Comparison of ENCODE assay signal across 12 mouse cellular contexts in the genomic region with DNA sequence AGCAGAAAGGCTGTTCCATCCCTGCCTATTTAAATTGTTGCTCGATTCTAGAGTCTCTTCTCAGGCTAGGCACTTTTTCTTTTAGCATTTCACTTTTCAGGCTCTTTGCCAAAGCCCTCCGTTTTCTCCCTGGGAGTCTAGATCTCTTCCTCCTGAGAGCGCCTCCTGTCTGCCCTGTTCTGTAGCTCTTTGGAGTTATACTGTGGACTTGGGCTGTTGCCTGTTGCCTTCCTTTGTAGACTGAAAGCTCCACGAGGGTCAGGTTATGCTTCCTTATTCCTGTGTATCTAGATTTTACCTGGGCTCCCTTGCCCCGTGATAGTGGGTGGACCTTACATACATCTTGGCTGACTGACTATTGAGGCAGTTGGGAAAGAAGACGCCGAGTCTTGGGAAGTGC. TPM values are rescaled to one million over a fixed set of nuclear protein-coding genes. Genes with fewer than 3 reads are reported as not detected.
A peak's percentile ranks its signal among the peaks of the same experiment; 100 is the strongest.
DNase-seq lines count a peak whose midpoint lies in the region; ATAC-seq lines count a peak whose summit lies in the region.
"Had no signal": no experiment of that assay in that cellular context is flagged by ENCODE, and none has a peak within 500 bp of the region (broad histone marks: within the 10 kb centered on the region; RNA-seq: fewer than 3 reads in every experiment).

No protein-coding gene starts in this region.

- 47% methylated on average over 7 of the region's 7 CpGs for WGBS in neural tube, embryonic 11.5 days
- WGBS in hindbrain, embryonic 16.5 days: 28% methylated on average over 7 of the region's 7 CpGs

- DNase-seq in adrenal gland, postnatal 14 days: peak; percentile 29
- no peak for DNase-seq in adrenal gland, adult 2 months
- DNase-seq in neural tube, embryonic 11.5 days (ENCODE audit: low spot score): peak; percentile 16
- no peak for DNase-seq in neural tube, embryonic 10.5 days (ENCODE audit: extremely low spot score, low spot score)
- DNase-seq in urinary bladder, adult 2 months (ENCODE audit: low spot score): no peak
- no peak for DNase-seq in MN1 (ENCODE audit: low spot score)
- DNase-seq in lung, adult 18-20 months: no peak
- DNase-seq: liver had no signal

- no peak for ATAC-seq in neural tube, embryonic 11.5 days (ENCODE audit: insufficient read depth, low FRiP score, low TSS enrichment)
- ATAC-seq in hindbrain, embryonic 16.5 days: no peak

- H3K27ac ChIP-seq in neural tube, embryonic 11.5 days (ENCODE audit: low read depth, low read length): no peak overlapping the region
- peak overlapping the region; percentile 67; the same call in 1 of the 2 replicates for H3K27ac ChIP-seq in hindbrain, embryonic 16.5 days (ENCODE audit: low read depth, low read length)
- H3K27ac ChIP-seq: macrophage had no signal

- H3K4me3 ChIP-seq in neural tube, embryonic 11.5 days (ENCODE audit: low read depth, low read length): no peak overlapping the region
- H3K4me3 ChIP-seq in hindbrain, embryonic 16.5 days (ENCODE audit: low read length): no peak overlapping the region

- H3K27me3 ChIP-seq in neural tube, embryonic 11.5 days (ENCODE audit: control insufficient read depth, insufficient read depth, low read length): peaks cover 8% of the 10 kb centered on the region; the same call in 1 of the 2 replicates
- H3K27me3 ChIP-seq in hindbrain, embryonic 16.5 days (replicated peaks; ENCODE audit: control insufficient read depth, insufficient read depth, low read length): 0 out of 2 replicates have a peak, but pooled peaks cover 2% of the 10 kb centered on the region

- no peaks in the 10 kb centered on the region for H3K9me3 ChIP-seq in neural tube, embryonic 11.5 days (ENCODE audit: control insufficient read depth, low read length)
- no peaks in the 10 kb centered on the region for H3K9me3 ChIP-seq in hindbrain, embryonic 16.5 days (ENCODE audit: control insufficient read depth, low read length)

- no peak overlapping the region for H3K9ac ChIP-seq in neural tube, embryonic 11.5 days (ENCODE audit: low read length)
- no peak overlapping the region for H3K9ac ChIP-seq in hindbrain, embryonic 16.5 days (ENCODE audit: low read depth, low read length)

- H3K36me3 ChIP-seq in neural tube, embryonic 11.5 days (ENCODE audit: control insufficient read depth, insufficient read depth, low read length): peaks cover 2% of the 10 kb centered on the region; the same call in 1 of the 2 replicates
- peaks cover 6% of the 10 kb centered on the region for H3K36me3 ChIP-seq in hindbrain, embryonic 16.5 days (ENCODE audit: control insufficient read depth, insufficient read depth, low read length)

- H3K4me2 ChIP-seq in neural tube, embryonic 11.5 days (ENCODE audit: low read depth): no peak overlapping the region
- H3K4me2 ChIP-seq in hindbrain, embryonic 16.5 days (ENCODE audit: low read length): peak overlapping the region; percentile 32

- peaks cover 17% of the 10 kb centered on the region for H3K4me1 ChIP-seq in neural tube, embryonic 11.5 days (ENCODE audit: control insufficient read depth, insufficient read depth, low read length)
- peaks cover 30% of the 10 kb centered on the region for H3K4me1 ChIP-seq in hindbrain, embryonic 16.5 days (ENCODE audit: control insufficient read depth, insufficient read depth, low read depth, low read length)

RNA-seq across cellular contexts. Expression of a gene that starts 4.3 kb away (rescaled TPM):
- 12.3 and 15.4 TPM in 2 replicates for total RNA-seq in adrenal gland, postnatal 14 days (2021)
- 10 to 100 TPM; 14.3 to 16.3 TPM for total RNA-seq in adrenal gland, adult 2 months (2021)
- 3.6 and 4.0 TPM in 2 replicates for polyA plus RNA-seq in adrenal gland, adult 2 months (2012; rRNA removed)
- polyA plus RNA-seq in neural tube, embryonic 11.5 days (2014; fragmentation: Nextera tagmentation; extraction: Ambion mirVana): 15.5 and 17.8 TPM in 2 replicates
- polyA plus RNA-seq in hindbrain, embryonic 16.5 days (2015; fragmentation: Nextera tagmentation; extraction: Ambion mirVana): 5.4 and 5.7 TPM in 2 replicates
- 13.3 and 13.7 TPM in 2 replicates for polyA plus RNA-seq in urinary bladder, adult 2 months (2012; rRNA removed)

RNA-seq across cellular contexts. Expression of a gene that starts 40.9 kb away (rescaled TPM):
- total RNA-seq in adrenal gland, postnatal 14 days (2021): 2.2 and 30.4 TPM in 2 replicates
- total RNA-seq in adrenal gland, adult 2 months (2021): under 1 TPM in 1 of 2 experiments, not detected in 1; 0.78 TPM
- polyA plus RNA-seq in adrenal gland, adult 2 months (2012; rRNA removed): 0.46 and 1.9 TPM in 2 replicates
- polyA plus RNA-seq in neural tube, embryonic 11.5 days (2014; fragmentation: Nextera tagmentation; extraction: Ambion mirVana): 0.20 TPM in 1 of 2 replicates, not detected in the other
- 0.09 and 0.23 TPM in 2 replicates for polyA plus RNA-seq in hindbrain, embryonic 16.5 days (2015; fragmentation: Nextera tagmentation; extraction: Ambion mirVana)
- polyA plus RNA-seq in urinary bladder, adult 2 months (2012; rRNA removed): 0.14 and 0.15 TPM in 2 replicates
- total RNA-seq: layer of hippocampus, adult 8-10 months had no signal
- polyA plus RNA-seq: embryonic facial prominence, embryonic 11.5 days; macrophage had no signal

RNA-seq across cellular contexts. Expression of a gene that starts 45.4 kb away (rescaled TPM):
- total RNA-seq in adrenal gland, postnatal 14 days (2021): 450 and 471 TPM in 2 replicates
- 100 to 1,000 TPM; 325 to 340 TPM for total RNA-seq in adrenal gland, adult 2 months (2021)
- polyA plus RNA-seq in adrenal gland, adult 2 months (2012; rRNA removed): 44.5 and 51.2 TPM in 2 replicates
- polyA plus RNA-seq in neural tube, embryonic 11.5 days (2014; fragmentation: Nextera tagmentation; extraction: Ambion mirVana): 219 and 225 TPM in 2 replicates
- polyA plus RNA-seq in hindbrain, embryonic 16.5 days (2015; fragmentation: Nextera tagmentation; extraction: Ambion mirVana): 274 and 298 TPM in 2 replicates
- 112 and 136 TPM in 2 replicates for polyA plus RNA-seq in urinary bladder, adult 2 months (2012; rRNA removed)

Comparison
In these comparisons a context has a peak if more than half of its experiments do, and no peak if none do; other contexts are left out.
1. DNase-seq: peak in adrenal gland, postnatal 14 days (single experiment) and neural tube, embryonic 11.5 days (single experiment); none in adrenal gland, adult 2 months (single experiment), neural tube, embryonic 10.5 days (single experiment), urinary bladder, adult 2 months (single experiment), MN1 (single experiment) and lung, adult 18-20 months (0 of 2).